Mouse (Mus musculus) midbrain, embryonic 10.5 days (tissue): ENCODE data around the gene Sez6l. TPM values are rescaled to one million over a fixed set of nuclear protein-coding genes. Genes with fewer than 3 reads are reported as not detected.

ENCODE experiments used
- DNase-seq: peaks from one replicate; pipeline ENCODE4 v3.0.0-alpha.2; 2017; ENCODE audit warnings: low spot score
- H3K27ac ChIP-seq: fragments of 300-500 bp; sonication (generic); replicated peaks from 2 replicates; pipeline ENCODE4 v1.5.1; 2016; ENCODE audit warnings: mild to moderate bottlenecking
- H3K27me3 ChIP-seq: fragments of 300-500 bp; sonication (generic); 2 replicates; pipeline ENCODE4 v1.6.1; 2016; ENCODE audit warnings: low read depth, mild to moderate bottlenecking; ENCODE audit not compliant: poor library complexity, severe bottlenecking
- H3K36me3 ChIP-seq: fragments of 300-500 bp; sonication (generic); 2 replicates; pipeline ENCODE4 v1.6.1; 2016; ENCODE audit warnings: mild to moderate bottlenecking, moderate library complexity
- H3K4me1 ChIP-seq: fragments of 300-500 bp; sonication (generic); 2 replicates; pipeline ENCODE4 v1.6.1; 2016
- H3K4me3 ChIP-seq: fragments of 300-500 bp; sonication (generic); 2 replicates; pipeline ENCODE4 v1.5.1; 2016; ENCODE audit warnings: mild to moderate bottlenecking, moderate library complexity
- H3K9me3 ChIP-seq: fragments of 300-500 bp; sonication (generic); replicated peaks from 2 replicates; pipeline ENCODE4 v1.6.1; 2016; ENCODE audit warnings: mild to moderate bottlenecking
- WGBS: fragments of 180-500 bp; shearing (Covaris S2); methylation state at CpG from one replicate; pipeline ENCODE4 v1.1.7; 2016; 5-methylcytosine and 5-hydroxymethylcytosine counted together
- polyA plus RNA-seq: library from polyadenylated mRNA; unstranded; fragments of >200 nt; fragmentation: Nextera tagmentation; extraction: Ambion mirVana; gene quantifications from 2 replicates; pipeline ENCODE4 v1.2.1, GENCODE M21; 2016

Sez6l gene
- polyA plus RNA-seq, 1 experiment from 2014 or later, result 1.7 TPM

DNA sequence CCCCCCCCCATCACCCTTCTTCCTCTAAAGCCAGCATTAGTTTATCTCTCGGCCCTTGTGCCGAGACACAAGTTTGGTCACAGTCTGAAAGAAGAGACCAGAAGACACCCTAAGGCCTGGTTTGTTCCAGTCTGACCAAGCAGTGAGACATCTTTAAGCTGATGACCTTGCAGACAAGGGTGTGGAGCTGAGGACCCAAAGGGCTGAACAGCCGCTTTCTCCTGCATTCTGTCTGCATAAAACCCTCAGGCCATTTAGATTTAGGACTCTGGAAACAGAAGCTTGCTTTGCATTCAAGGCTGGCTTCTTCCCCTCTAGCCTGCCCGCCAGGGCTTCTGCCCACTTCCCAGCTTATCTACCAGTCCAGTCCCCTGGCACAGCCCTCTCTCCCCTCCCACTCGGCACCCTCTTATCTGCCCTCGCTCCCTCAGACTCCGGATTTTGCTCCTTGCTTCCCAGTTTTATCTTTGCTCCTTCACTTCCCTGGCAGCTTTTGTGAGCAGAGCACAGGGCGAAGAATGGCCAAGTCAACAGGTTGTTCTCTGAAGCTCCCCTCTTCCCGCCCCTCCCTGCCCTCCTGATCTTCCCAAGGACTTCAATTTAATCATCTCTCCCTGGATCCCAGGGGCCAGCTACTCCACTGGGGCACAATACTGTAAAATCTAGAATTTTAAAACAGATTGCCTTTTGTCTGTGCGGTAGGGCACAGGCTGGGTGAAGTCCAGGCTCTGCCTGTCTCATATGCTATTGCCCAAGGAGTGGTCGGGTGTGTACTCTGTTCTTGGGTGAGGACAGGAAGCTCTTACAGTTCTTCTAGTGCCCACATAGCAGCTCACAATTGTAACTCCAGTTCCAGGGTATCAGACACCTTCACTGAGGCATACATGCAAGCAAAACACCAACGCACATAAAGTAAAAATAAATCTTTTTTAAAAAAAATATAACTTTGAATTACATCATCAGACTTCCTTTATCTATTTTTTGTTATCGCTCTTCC lies 77.8 kb downstream of the Sez6l start:
- peak overlapping the region; percentile 23; the same call in 1 of the 2 replicates for H3K27ac ChIP-seq
- no peaks in the 10 kb centered on the region for H3K9me3 ChIP-seq
- WGBS, result 74% methylated on average over 13 of the region's 13 CpGs

DNA sequence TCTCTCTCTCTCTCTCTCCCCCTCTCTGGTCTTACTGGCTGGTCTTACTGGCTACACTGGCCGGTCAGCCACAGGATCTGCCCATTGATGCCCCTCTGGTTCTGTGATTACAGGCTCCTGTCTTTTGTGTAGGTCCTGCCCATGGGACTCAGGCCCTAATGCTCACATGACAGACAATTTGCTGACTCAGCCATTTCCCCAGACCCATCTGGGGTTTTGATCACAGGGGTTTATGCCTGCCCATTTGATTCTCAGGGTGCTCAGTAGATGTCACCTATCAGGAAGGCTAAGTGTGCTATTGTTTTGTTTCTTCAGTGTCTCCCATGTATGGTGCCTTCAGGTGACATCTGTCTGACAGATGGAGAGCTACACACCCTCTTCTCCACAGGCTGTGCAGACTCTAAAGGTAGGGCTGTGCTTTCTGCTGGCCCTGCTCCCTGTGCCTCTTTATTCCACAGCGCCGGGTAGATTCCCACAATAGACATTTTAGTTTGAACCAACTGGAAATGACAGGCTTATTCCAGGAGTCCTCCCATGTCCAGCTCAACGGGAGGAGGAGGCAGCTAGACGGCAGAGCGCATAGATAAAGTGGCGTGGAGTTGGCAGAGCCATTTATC lies 80.1 kb downstream of the Sez6l start:
- WGBS, result 91% methylated on average over 7 of the region's 7 CpGs

More for the DNA sequence above, 77.8 kb downstream of the Sez6l start:
- Histone ChIP-seq H3K4me3 (no peak overlapping the region), H3K36me3 (no peaks in the 10 kb centered on the region), H3K27me3 (peaks cover 8% of the 10 kb centered on the region; the same call in 1 of the 2 replicates), H3K4me1 (peaks cover 31% of the 10 kb centered on the region)
- no peak for DNase-seq

DNA sequence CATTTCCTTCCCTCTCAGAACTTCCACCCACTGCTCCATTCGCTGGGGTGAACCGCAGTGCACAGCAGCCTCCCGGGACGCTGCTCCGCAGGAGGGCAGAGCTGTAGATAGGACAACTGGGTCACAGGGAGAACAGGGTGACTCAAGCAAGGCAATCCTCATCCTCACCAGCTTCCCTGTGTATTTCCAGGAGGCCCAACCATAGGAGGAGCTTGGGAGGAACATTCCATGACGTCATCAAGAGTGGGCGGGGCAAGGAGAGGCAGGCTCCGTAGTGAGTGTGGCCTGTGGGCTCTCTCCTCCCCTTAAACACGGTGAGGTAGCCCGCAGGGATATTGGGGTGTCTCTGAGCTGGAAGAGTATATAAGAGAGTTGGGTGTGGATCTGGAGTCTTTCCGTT lies 83.5 kb downstream of the Sez6l start:
- H3K9me3 ChIP-seq, result no peaks in the 10 kb centered on the region
- no peak overlapping the region for H3K4me3 ChIP-seq
- peaks cover 27% of the 10 kb centered on the region for H3K4me1 ChIP-seq
- no peaks in the 10 kb centered on the region for H3K36me3 ChIP-seq
- 40% methylated on average over 11 of the region's 11 CpGs for WGBS
- no peaks in the 10 kb centered on the region; the same call in 1 of the 2 replicates for H3K27me3 ChIP-seq
- peak; percentile 67 for DNase-seq
- peak overlapping the region; percentile 59; the same call in 1 of the 2 replicates for H3K27ac ChIP-seq

More for the DNA sequence above, 80.1 kb downstream of the Sez6l start:
- H3K36me3 ChIP-seq, result no peaks in the 10 kb centered on the region
- DNase-seq, result no peak
- peaks cover 8% of the 10 kb centered on the region; the same call in 1 of the 2 replicates for H3K27me3 ChIP-seq
- no peak overlapping the region for H3K27ac ChIP-seq
- H3K4me1 ChIP-seq, result peaks cover 47% of the 10 kb centered on the region
- no peak overlapping the region for H3K4me3 ChIP-seq
- no peaks in the 10 kb centered on the region for H3K9me3 ChIP-seq

DNA sequence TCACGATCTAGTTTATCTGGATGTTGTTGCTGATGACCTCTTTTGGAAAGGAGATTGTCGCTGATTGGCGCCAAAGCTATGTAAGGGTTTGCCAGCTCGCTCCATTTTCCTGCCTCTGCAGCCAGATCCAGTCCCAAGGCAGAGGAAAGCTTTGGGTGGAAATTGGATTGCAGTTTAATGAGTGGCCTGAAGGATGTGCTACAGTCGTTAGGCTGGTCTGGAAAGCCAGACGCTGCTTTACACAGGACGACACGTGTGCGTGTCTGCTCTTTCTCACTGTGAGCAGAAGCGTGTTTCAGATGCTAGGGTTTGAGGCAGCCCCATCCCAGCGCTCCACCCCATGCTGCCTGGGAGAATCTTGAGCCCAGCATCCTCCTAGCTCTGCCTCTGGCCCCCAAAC lies 85.5 kb downstream of the Sez6l start:
- WGBS, result 64% methylated on average over 11 of the region's 11 CpGs
- Histone ChIP-seq H3K4me3 (no peak overlapping the region), H3K27ac (0 out of 2 replicates have a peak overlapping the region, but pooled peaks have one; percentile 38), H3K4me1 (peaks cover 39% of the 10 kb centered on the region), H3K36me3 (no peaks in the 10 kb centered on the region), H3K27me3 (peaks cover 4% of the 10 kb centered on the region), H3K9me3 (no peaks in the 10 kb centered on the region)
- DNase-seq, result no peak

DNA sequence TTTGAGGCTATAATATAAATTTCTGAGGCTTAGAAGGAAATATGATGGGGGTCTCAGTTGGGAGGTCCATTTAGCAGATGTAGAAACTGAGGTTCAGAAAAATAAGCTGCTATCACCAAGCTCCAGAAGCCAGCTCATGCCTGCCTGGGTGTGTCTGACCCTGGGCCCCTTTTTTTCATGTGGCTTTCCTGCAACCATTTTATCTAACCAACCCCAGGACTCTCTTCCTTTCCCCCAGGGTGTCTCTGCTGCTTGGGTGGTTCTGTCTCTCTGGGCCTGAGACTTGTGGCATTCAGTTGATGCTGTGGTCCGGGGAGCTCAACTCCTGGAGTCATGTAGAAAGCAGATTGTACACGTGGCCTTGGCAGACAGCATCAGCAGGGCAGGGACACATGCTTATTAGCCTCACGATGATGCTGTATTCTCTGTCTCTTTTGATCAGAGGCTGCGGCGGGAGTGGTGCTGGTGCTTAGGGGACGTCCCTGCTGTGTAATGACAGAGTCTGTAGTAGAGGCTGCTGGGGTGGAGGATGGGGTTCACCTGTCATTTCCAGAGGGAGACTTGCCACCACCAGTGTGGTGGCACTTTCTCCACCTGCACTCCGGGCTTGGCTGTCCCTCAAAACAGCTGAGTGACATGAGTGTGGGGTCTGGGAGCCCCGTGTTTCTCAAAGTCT lies 88.7 kb downstream of the Sez6l start:
- Histone ChIP-seq H3K27ac (no peak overlapping the region), H3K4me3 (no peak overlapping the region), H3K9me3 (no peaks in the 10 kb centered on the region), H3K4me1 (peaks cover 53% of the 10 kb centered on the region), H3K27me3 (peaks cover 37% of the 10 kb centered on the region), H3K36me3 (no peaks in the 10 kb centered on the region)
- DNase-seq, result no peak
- 74% methylated on average over 8 of the region's 8 CpGs for WGBS

DNA sequence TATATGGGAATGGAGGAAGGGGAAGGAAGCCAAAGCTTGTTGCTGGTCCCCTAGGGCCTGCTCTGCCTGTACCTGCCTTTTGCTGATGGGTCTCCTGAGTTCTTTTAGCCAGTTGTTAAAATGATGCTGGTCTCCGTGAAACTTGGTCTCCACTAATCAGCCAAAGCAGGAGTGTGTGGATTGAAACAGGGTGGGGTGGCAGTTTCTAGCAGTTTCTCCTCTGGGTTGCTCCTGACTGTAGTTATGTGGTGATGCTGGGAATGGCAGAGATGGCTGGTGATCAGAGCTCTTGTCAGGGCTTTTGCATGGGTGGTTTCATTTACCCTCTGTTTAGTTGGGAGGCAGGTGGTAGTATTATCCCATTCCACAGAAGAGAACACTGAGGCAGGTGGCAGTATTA lies 89.5 kb downstream of the Sez6l start:
- Histone ChIP-seq H3K4me1 (peaks cover 54% of the 10 kb centered on the region), H3K36me3 (no peaks in the 10 kb centered on the region), H3K9me3 (no peaks in the 10 kb centered on the region), H3K27me3 (peaks cover 44% of the 10 kb centered on the region), H3K27ac (no peak overlapping the region), H3K4me3 (no peak overlapping the region)
- no peak for DNase-seq
- WGBS, result 86% methylated on average over 1 of the region's 1 CpGs

DNA sequence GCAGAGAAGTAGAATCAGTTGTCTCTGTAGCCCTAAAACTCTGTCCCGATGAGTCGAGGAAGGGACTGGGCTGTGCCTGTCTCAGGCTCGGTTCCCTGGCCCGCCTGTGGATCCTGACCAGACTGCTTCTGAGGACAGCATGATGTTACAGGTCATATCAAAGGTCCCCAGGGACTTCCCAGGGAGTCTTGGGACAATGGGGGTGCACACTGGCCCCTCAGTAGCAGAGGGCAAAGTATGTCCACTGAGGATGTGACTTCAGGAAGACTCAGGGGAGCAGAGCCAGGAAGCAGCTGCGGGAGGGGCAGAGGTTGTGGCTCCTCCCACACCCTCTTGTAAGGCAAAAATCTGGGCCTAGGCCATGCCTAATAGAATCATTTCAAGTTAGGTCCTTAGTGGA lies 90.6 kb downstream of the Sez6l start:
- Histone ChIP-seq H3K27ac (no peak overlapping the region; the same call in 1 of the 2 replicates), H3K4me1 (peaks cover 56% of the 10 kb centered on the region), H3K4me3 (no peak overlapping the region), H3K27me3 (peaks cover 51% of the 10 kb centered on the region), H3K9me3 (no peaks in the 10 kb centered on the region), H3K36me3 (no peaks in the 10 kb centered on the region)
- DNase-seq, result no peak
- 73% methylated on average over 5 of the region's 5 CpGs for WGBS

DNA sequence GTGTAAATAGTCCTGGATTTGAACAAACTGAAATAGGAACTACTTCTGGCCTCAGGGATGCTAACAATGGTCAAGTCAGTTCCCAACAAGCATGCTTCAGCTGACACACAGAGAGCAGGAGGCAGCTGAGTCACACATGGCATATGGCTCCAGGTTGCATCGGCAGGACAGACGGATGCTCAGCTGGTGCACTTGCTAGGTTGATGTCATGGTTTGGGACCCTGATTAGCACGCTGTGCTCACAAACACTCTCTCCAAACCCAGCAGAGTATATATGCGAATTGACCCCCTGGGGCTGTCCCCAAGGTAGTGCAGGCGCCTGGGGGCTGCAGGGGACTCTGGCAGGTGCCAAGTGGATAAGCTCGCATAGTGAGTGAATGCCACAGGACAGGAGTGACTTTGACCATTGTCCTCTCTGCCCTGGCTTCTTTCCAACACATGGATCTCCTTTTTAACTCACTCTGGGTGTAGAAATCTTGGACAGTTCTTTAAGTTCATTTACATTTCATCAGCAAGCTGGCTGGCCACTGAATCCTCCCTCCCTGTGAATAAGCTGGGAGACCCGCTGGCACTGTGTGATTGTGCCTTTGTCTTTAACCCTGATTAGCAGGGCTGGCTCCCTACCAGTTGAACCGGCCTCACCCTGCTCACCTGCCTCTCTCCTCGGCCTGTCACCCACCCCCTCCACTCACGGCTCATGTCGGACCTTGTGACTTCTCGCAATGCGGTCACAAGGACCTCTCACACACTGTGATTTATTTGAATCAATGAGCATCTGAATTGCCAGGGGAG lies 91.9 kb downstream of the Sez6l start:
- Histone ChIP-seq H3K27me3 (peaks cover 51% of the 10 kb centered on the region), H3K9me3 (no peaks in the 10 kb centered on the region; the same call in 1 of the 2 replicates), H3K4me1 (peaks cover 58% of the 10 kb centered on the region), H3K4me3 (no peak overlapping the region), H3K27ac (peak overlapping the region; percentile 71), H3K36me3 (no peaks in the 10 kb centered on the region)
- 26% methylated on average over 13 of the region's 13 CpGs for WGBS
- no peak for DNase-seq

DNA sequence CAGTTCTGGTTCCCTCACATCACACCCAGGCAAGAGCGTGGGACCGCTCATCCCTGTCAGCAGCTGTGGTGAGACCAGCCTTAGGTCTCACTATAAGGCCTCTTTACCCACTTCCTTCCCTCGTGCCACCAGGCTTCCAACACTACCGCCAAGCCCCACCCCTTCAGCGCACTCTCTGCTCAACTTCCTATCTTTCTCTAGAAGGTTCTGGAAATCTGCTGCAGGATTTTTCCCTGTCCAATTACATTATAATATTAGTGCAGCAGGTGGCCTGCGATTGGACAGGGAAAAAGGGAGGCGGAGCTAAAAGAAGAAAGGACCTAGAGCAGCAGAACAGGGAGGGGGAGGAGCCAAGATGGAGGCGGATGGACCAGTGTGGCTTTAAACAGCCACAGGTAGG lies 94.0 kb downstream of the Sez6l start:
- Histone ChIP-seq H3K9me3 (no peaks in the 10 kb centered on the region; the same call in 1 of the 2 replicates), H3K4me3 (no peak overlapping the region), H3K4me1 (peaks cover 64% of the 10 kb centered on the region), H3K36me3 (no peaks in the 10 kb centered on the region), H3K27me3 (peaks cover 66% of the 10 kb centered on the region), H3K27ac (peak overlapping the region; percentile 71)
- no peak for DNase-seq
- WGBS, result 88% methylated on average over 8 of the region's 8 CpGs

DNA sequence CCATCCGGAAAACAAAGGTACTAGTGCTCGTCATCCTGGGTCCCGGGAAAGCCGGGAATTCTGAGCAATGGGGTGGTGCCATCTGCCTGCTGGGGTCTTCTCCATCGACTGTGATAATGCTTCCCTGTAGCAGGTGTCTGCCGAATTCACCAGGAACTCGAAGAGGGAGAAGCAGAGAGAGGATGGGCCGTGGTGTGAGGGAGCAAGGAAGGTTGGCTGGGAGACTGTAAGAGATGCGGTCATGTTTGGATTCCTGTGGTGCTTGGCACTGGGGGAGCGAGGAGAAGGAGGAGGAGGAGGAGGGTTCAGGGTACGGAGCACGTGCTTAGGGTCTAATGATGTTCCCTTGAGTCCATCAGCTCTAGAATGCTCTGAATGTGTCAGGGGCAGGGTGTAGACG lies 94.4 kb downstream of the Sez6l start:
- H3K9me3 ChIP-seq, result no peaks in the 10 kb centered on the region; the same call in 1 of the 2 replicates
- peaks cover 68% of the 10 kb centered on the region for H3K4me1 ChIP-seq
- H3K4me3 ChIP-seq, result peak overlapping the region; percentile 28; the same call in 1 of the 2 replicates
- WGBS, result 53% methylated on average over 13 of the region's 13 CpGs
- no peak for DNase-seq
- H3K27ac ChIP-seq, result peak overlapping the region; percentile 71
- H3K36me3 ChIP-seq, result no peaks in the 10 kb centered on the region
- peaks cover 70% of the 10 kb centered on the region for H3K27me3 ChIP-seq

DNA sequence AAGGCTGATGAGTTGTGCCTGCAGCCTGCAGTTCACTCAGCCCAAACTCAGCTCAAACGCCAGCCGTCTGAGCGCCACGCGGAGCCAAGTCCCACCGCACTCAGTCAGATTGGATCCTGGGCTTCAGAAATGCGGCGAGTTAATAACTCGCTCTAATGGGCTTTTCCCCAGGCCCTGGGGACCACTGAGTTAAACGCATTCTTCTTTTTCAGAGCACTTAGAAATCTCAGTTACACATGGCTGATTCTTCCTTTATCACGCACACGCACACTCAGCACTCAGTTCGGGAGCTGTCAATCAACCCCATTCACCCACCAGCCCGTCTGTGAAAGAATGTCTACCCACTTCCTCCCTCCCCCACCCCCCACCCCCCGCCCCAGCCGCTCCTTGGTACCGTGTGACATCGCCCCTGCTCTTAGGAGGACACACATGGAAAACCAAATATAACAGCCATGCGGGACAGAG lies 95.0 kb downstream of the Sez6l start:
- Histone ChIP-seq H3K4me1 (peaks cover 71% of the 10 kb centered on the region), H3K27me3 (peaks cover 76% of the 10 kb centered on the region), H3K9me3 (no peaks in the 10 kb centered on the region; the same call in 1 of the 2 replicates), H3K36me3 (no peaks in the 10 kb centered on the region), H3K27ac (peak overlapping the region; percentile 71), H3K4me3 (peak overlapping the region; percentile 28; the same call in 1 of the 2 replicates)
- peak; percentile 47 for DNase-seq
- WGBS, result 23% methylated on average over 19 of the region's 19 CpGs
